Mouse (Mus musculus) spleen, adult 2 months (tissue): ENCODE data around the gene Zmiz1. TPM values are rescaled to one million over a fixed set of nuclear protein-coding genes. Genes with fewer than 3 reads are reported as not detected.

Source experiments
- DNase-seq, 2 experiments: peaks; one replicate each; pipeline versions ENCODE4 v3.0.0 to v3.0.0-alpha.2; 2012 to 2021; ENCODE audit warnings: low spot score in 2 of 2, low read depth in 1 of 2
- H3K27ac ChIP-seq: fragments of 200-500 bp; 2 replicates; pipeline ENCODE4 v1.5.1; 2012; ENCODE audit warnings: low read length, inconsistent platforms; ENCODE audit not compliant: insufficient read depth
- H3K27me3 ChIP-seq: fragments of 200-500 bp; 2 replicates; pipeline ENCODE4 v1.6.1; 2012; ENCODE audit warnings: mild to moderate bottlenecking, moderate library complexity, low read length, inconsistent platforms; ENCODE audit not compliant: control insufficient read depth, insufficient read depth
- H3K36me3 ChIP-seq: fragments of 200-500 bp; 2 replicates; pipeline ENCODE4 v1.6.1; 2012; ENCODE audit warnings: mild to moderate bottlenecking, low read length, inconsistent platforms; ENCODE audit not compliant: control insufficient read depth, insufficient read depth
- H3K4me1 ChIP-seq: fragments of 200-500 bp; 2 replicates; pipeline ENCODE4 v1.6.1; 2011; ENCODE audit warnings: inconsistent platforms; ENCODE audit not compliant: control insufficient read depth, insufficient read depth, insufficient read length
- H3K4me3 ChIP-seq: fragments of 200-500 bp; 2 replicates; pipeline ENCODE4 v1.5.1; 2011; ENCODE audit warnings: mild to moderate bottlenecking, inconsistent platforms; ENCODE audit not compliant: insufficient read depth, insufficient read length; ENCODE audit errors: extremely low read depth
- CTCF ChIP-seq: fragments of 200-500 bp; IDR thresholded peaks from 2 replicates; pipeline ENCODE4 v1.5.1; 2011; ENCODE audit warnings: mild to moderate bottlenecking, inconsistent platforms; ENCODE audit not compliant: insufficient read depth, insufficient read length, insufficient replicate concordance; ENCODE audit errors: extremely low read depth
- POLR2A ChIP-seq: fragments of 200-500 bp; IDR thresholded peaks from 2 replicates; pipeline ENCODE4 v1.6.1; 2011; ENCODE audit warnings: low read depth, low read length, inconsistent platforms
- WGBS: fragments of 180-500 bp; shearing (Covaris S2); methylation state at CpG from one replicate; pipeline ENCODE4 v1.1.7; 2018; 5-methylcytosine and 5-hydroxymethylcytosine counted together
- polyA plus RNA-seq: library from polyadenylated mRNA; depleted of rRNA; stranded (reverse); fragments of >200 nt; gene quantifications from 2 replicates; pipeline ENCODE4 v1.2.3, GENCODE M21; 2012

Gene Zmiz1
- polyA plus RNA-seq, 1 experiment, result 48.5 TPM

DNA sequence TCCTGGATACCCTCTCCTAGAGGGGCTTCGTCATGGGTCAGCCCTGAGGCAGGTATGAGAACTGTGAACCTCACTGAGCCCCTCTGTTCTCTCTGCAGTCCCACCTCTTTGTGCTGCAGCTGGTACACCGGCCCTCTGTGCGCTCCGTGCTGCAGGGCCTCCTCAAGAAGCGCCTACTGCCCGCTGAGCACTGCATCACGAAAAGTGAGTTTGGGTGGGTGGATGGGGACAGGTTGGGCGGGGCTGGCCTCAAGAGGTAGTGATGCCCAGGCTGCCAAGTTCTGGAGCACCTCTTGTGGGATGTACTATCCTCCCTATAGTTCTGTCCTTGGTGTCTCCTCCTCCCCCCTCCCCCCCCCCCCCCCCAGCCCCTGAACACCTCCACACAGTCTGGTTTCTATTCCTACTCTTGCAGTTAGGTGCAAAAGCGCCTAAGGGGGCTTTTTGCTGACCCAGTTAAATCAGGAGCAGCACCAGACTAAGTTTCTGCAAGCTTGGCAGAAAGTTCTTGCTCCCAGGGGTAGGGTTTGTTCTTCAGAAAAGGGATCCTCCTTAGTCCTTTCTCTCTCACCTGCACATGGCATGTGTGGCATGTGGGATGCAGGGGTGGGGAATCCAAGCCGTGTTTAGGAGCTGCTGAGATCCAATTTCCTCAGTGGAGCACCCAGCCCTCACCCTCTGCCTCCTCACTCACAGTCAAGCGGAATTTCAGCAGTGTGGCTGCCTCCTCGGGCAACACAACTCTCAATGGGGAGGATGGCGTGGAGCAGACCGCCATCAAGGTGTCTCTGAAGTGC, 195.6 kb downstream of the Zmiz1 start:
- 94% methylated on average over 14 of the region's 14 CpGs for WGBS
- Histone ChIP-seq H3K27ac (no peak overlapping the region), H3K36me3 (peaks cover 67% of the 10 kb centered on the region), H3K4me1 (no peaks in the 10 kb centered on the region), H3K4me3 (no peak overlapping the region), H3K27me3 (no peaks in the 10 kb centered on the region)
- no peak for TF ChIP-seq POLR2A
- no peak for TF ChIP-seq CTCF
- DNase-seq, result no peak

GRCm38 (mm10) chr14:25660661-25661060, 201.7 kb downstream of the Zmiz1 start:
- no peak for TF ChIP-seq POLR2A
- TF ChIP-seq CTCF, result no peak
- 87% methylated on average over 11 of the region's 11 CpGs for WGBS
- H3K4me3 ChIP-seq, result no peak overlapping the region
- H3K36me3 ChIP-seq, result peaks cover 67% of the 10 kb centered on the region
- no peaks in the 10 kb centered on the region for H3K4me1 ChIP-seq
- no peak overlapping the region for H3K27ac ChIP-seq
- H3K27me3 ChIP-seq, result no peaks in the 10 kb centered on the region
- DNase-seq, result no peak

DNA sequence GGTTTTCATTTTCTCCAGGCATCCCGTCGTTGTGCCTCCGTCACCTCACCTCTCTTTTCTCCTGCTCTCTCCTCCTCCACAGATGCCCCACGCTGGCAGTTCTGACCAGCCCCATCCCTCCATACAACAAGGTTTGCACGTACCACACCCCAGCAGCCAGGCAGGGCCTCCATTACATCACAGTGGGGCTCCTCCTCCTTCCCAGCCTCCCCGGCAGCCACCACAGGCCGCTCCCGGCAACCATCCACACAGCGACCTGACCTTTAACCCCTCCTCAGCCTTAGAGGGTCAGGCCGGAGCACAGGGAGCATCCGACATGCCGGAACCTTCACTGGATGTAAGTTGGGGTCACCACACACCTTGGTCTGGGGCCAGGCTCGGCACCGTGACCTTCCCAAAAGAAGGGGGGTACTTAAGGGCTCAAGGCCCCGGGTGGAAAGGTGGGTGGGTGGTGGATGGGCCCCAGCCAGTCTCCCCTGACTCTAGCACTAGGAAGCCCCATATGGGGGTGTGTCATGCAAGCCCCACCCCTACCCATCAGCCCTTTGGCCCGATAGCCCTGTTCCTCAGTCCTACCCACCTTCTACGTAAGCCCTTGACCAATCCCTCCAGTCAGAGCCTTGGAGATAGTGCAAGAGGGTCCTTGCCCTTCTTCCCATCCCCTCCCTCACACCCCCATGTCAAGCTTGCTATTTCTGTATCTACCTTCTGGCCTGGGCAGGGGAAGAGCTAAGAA, 202.4 kb downstream of the Zmiz1 start:
- DNase-seq, result no peak
- H3K36me3 ChIP-seq, result peaks cover 62% of the 10 kb centered on the region

GRCm38 (mm10) chr14:25663649-25664309, 204.8 kb downstream of the Zmiz1 start:
- no peak for DNase-seq
- H3K4me1 ChIP-seq, result no peaks in the 10 kb centered on the region
- H3K27me3 ChIP-seq, result no peaks in the 10 kb centered on the region
- no peak overlapping the region for H3K4me3 ChIP-seq
- TF ChIP-seq POLR2A (no peak), CTCF (no peak)
- no peak overlapping the region for H3K27ac ChIP-seq
- 84% methylated on average over 7 of the region's 7 CpGs for WGBS
- peaks cover 49% of the 10 kb centered on the region for H3K36me3 ChIP-seq

More for the DNA sequence above, 202.4 kb downstream of the Zmiz1 start:
- no peak overlapping the region for H3K4me3 ChIP-seq
- no peaks in the 10 kb centered on the region for H3K4me1 ChIP-seq
- WGBS, result 93% methylated on average over 17 of the region's 17 CpGs
- no peak overlapping the region for H3K27ac ChIP-seq
- H3K27me3 ChIP-seq, result no peaks in the 10 kb centered on the region
- TF ChIP-seq POLR2A, result no peak
- no peak for TF ChIP-seq CTCF

- Histone ChIP-seq H3K27me3 (no peaks in the 10 kb centered on the region), H3K4me1 (no peaks in the 10 kb centered on the region), H3K4me3 (no peak overlapping the region), H3K27ac (no peak overlapping the region), H3K36me3 (peaks cover 46% of the 10 kb centered on the region)
- 97% methylated on average over 7 of the region's 7 CpGs for WGBS
- no peak for DNase-seq
- TF ChIP-seq POLR2A (no peak), CTCF (no peak)
Measured at GRCm38 (mm10) chr14:25664310-25664695, 205.3 kb downstream of the Zmiz1 start.

- no peaks in the 10 kb centered on the region for H3K4me1 ChIP-seq
- H3K27ac ChIP-seq, result no peak overlapping the region
- H3K36me3 ChIP-seq, result peaks cover 38% of the 10 kb centered on the region
- no peaks in the 10 kb centered on the region for H3K27me3 ChIP-seq
- H3K4me3 ChIP-seq, result no peak overlapping the region
- WGBS, result 90% methylated on average over 19 of the region's 19 CpGs
- no peak for DNase-seq
- no peak for TF ChIP-seq CTCF
- TF ChIP-seq POLR2A, result no peak
Measured at GRCm38 (mm10) chr14:25665314-25665970, 206.5 kb downstream of the Zmiz1 start.
